Mouse (Mus musculus): ENCODE results near the gene Ranbp1.
"Not testable (repeated sequence)": the region's sequence is repeated elsewhere in the genome, so short reads cannot be mapped to it uniquely, and the experiment has no call there.

Gene Ranbp1

GRCm38 (mm10) chr16:18198365-18199098, 50.0 kb downstream of the Ranbp1 start:
- DNase-seq, result no peak

GRCm38 (mm10) chr16:18197881-18198280, 50.7 kb downstream of the Ranbp1 start:
- no peak for DNase-seq

GRCm38 (mm10) chr16:18195561-18195960, 53.0 kb downstream of the Ranbp1 start:
- not testable (repeated sequence) for DNase-seq

GRCm38 (mm10) chr16:18195068-18195467, 53.5 kb downstream of the Ranbp1 start:
- DNase-seq, result peak; percentile 48

- DNase-seq, result peak; percentile 52
Measured at GRCm38 (mm10) chr16:18194208-18194985, 54.1 kb downstream of the Ranbp1 start.

- DNase-seq, result no peak
Measured at GRCm38 (mm10) chr16:18191006-18191405, 57.5 kb downstream of the Ranbp1 start.

All from kidney, postnatal 10 days (tissue).